ENCODE assay signal across 8 mouse cellular contexts in genomic region chr6:112274261-112275055, GRCm38 (mm10). TPM values are rescaled to one million over a fixed set of nuclear protein-coding genes. Genes with fewer than 3 reads are reported as not detected.
DNase-seq lines count a peak whose midpoint lies in the region; ATAC-seq and TF ChIP-seq lines count a peak whose summit lies in the region.

No protein-coding gene starts in this region.

- WGBS in liver, adult 2 months = 33% methylated on average over 9 of the region's 9 CpGs
- 38% methylated on average over 9 of the region's 9 CpGs for WGBS in liver, embryonic 11.5 days
- 19% methylated on average over 9 of the region's 9 CpGs for WGBS in hindbrain, embryonic 16.5 days
- WGBS in midbrain, embryonic 13.5 days = 31% methylated on average over 9 of the region's 9 CpGs

- 0 out of 2 replicates have a peak overlapping the region, but pooled peaks have one; percentile 17 for H3K9ac ChIP-seq in liver, adult 2 months (ENCODE audit: low read depth, low read length)
- no peak overlapping the region for H3K9ac ChIP-seq in liver, embryonic 11.5 days (ENCODE audit: low read depth, low read length)
- no peak overlapping the region for H3K9ac ChIP-seq in hindbrain, embryonic 16.5 days (ENCODE audit: low read depth, low read length)
- no peak overlapping the region for H3K9ac ChIP-seq in midbrain, embryonic 13.5 days (replicated peaks)

- no peaks in the 10 kb centered on the region; the same call in 1 of the 2 replicates for H3K4me1 ChIP-seq in liver, adult 2 months (ENCODE audit: control insufficient read depth, insufficient read depth, low read length)
- H3K4me1 ChIP-seq in liver, embryonic 11.5 days (replicated peaks; ENCODE audit: control insufficient read depth, insufficient read depth, low read length) = no peaks in the 10 kb centered on the region
- H3K4me1 ChIP-seq in hindbrain, embryonic 16.5 days (ENCODE audit: control insufficient read depth, insufficient read depth, low read depth, low read length) = peaks cover 12% of the 10 kb centered on the region
- peaks cover 24% of the 10 kb centered on the region for H3K4me1 ChIP-seq in midbrain, embryonic 13.5 days (replicated peaks)

- H3K9me3 ChIP-seq in liver, embryonic 11.5 days (ENCODE audit: control insufficient read depth, low read length) = no peaks in the 10 kb centered on the region
- H3K9me3 ChIP-seq in hindbrain, embryonic 16.5 days (ENCODE audit: control insufficient read depth, low read length) = no peaks in the 10 kb centered on the region
- H3K9me3 ChIP-seq in midbrain, embryonic 13.5 days = no peaks in the 10 kb centered on the region

- H3K79me2 ChIP-seq in liver, adult 2 months (ENCODE audit: control insufficient read depth, insufficient read depth, low read length) = no peaks in the 10 kb centered on the region

- peak; percentile 45 for DNase-seq in liver, adult 2 months (ENCODE audit: extremely low read depth, low read depth, low spot score)
- no peak for DNase-seq in liver, embryonic 11.5 days (ENCODE audit: low spot score)
- peak; percentile 16 for DNase-seq in embryo, embryonic 11.5 days (ENCODE audit: low read depth, low spot score)
- DNase-seq in gastrocnemius, postnatal 25 days = peak; percentile 74
- DNase-seq in left cerebral cortex, postnatal 36 days (ENCODE audit: low spot score in 2 of 2) = peak; percentile 32 to 37
- peak; percentile 11 to 27 for DNase-seq in spleen, postnatal 14 days (ENCODE audit: low spot score in 2 of 2)

- no peak overlapping the region for H3K27ac ChIP-seq in liver, adult 2 months (replicated peaks; ENCODE audit: insufficient read depth, low read depth, low read length)
- no peak overlapping the region for H3K27ac ChIP-seq in liver, embryonic 11.5 days (ENCODE audit: low read depth, low read length)
- H3K27ac ChIP-seq in hindbrain, embryonic 16.5 days (ENCODE audit: low read depth, low read length) = no peak overlapping the region
- peak overlapping the region; percentile 63 for H3K27ac ChIP-seq in midbrain, embryonic 13.5 days

- no peaks in the 10 kb centered on the region for H3K36me3 ChIP-seq in liver, adult 2 months (ENCODE audit: control insufficient read depth, insufficient read depth, low read length)
- H3K36me3 ChIP-seq in liver, embryonic 11.5 days (ENCODE audit: control insufficient read depth, insufficient read depth, low read length) = no peaks in the 10 kb centered on the region
- H3K36me3 ChIP-seq in hindbrain, embryonic 16.5 days (ENCODE audit: control insufficient read depth, insufficient read depth, low read length) = no peaks in the 10 kb centered on the region
- no peaks in the 10 kb centered on the region for H3K36me3 ChIP-seq in midbrain, embryonic 13.5 days

- no peak for TF ChIP-seq POLR2A in liver, adult 2 months (IDR thresholded peaks at IDR 0.05; ENCODE audit: extremely low read depth, insufficient read depth, low read length)

- H3K4me3 ChIP-seq in liver, adult 2 months (ENCODE audit: insufficient read depth, low read depth, low read length) = no peak overlapping the region; the same call in 1 of the 2 replicates
- no peak overlapping the region for H3K4me3 ChIP-seq in liver, embryonic 11.5 days (ENCODE audit: low read depth, low read length)
- H3K4me3 ChIP-seq in hindbrain, embryonic 16.5 days (ENCODE audit: low read length) = peak overlapping the region; percentile 42
- H3K4me3 ChIP-seq in midbrain, embryonic 13.5 days (replicated peaks) = peak overlapping the region; percentile 34

- no peaks in the 10 kb centered on the region for H3K27me3 ChIP-seq in liver, adult 2 months (ENCODE audit: control insufficient read depth, insufficient read depth, low read length)
- peaks cover 18% of the 10 kb centered on the region for H3K27me3 ChIP-seq in liver, embryonic 11.5 days (replicated peaks; ENCODE audit: control insufficient read depth, insufficient read depth, low read length)
- H3K27me3 ChIP-seq in hindbrain, embryonic 16.5 days (replicated peaks; ENCODE audit: control insufficient read depth, insufficient read depth, low read length) = no peaks in the 10 kb centered on the region
- 0 out of 2 replicates have a peak, but pooled peaks cover 5% of the 10 kb centered on the region for H3K27me3 ChIP-seq in midbrain, embryonic 13.5 days

- no peak overlapping the region for H3K4me2 ChIP-seq in liver, embryonic 11.5 days
- H3K4me2 ChIP-seq in hindbrain, embryonic 16.5 days (ENCODE audit: low read length) = peak overlapping the region; percentile 80
- H3K4me2 ChIP-seq in midbrain, embryonic 13.5 days (replicated peaks) = peak overlapping the region; percentile 59

- intact Hi-C loops in left cerebral cortex, postnatal 36 days (cut with DNase I) = no loop called here

- ATAC-seq in liver, embryonic 11.5 days (replicated peaks; ENCODE audit: low FRiP score) = no peak
- ATAC-seq in hindbrain, embryonic 16.5 days = peak; percentile 88
- ATAC-seq in midbrain, embryonic 13.5 days = peak; percentile 87

- TF ChIP-seq CTCF in liver, adult 2 months (IDR thresholded peaks at IDR 0.05; ENCODE audit: low read depth, low read length) = no peak

RNA-seq across cellular contexts. Expression of gene Lmcd1, which starts 0.9 kb away (rescaled TPM):
- 0.28 and 0.34 TPM in 2 replicates for total RNA-seq in liver, adult 2 months (2014; rRNA removed)
- polyA plus RNA-seq in liver, adult 2 months (2012; rRNA removed) = 0.33 and 0.42 TPM in 2 replicates
- polyA plus RNA-seq in liver, embryonic 11.5 days (2014; fragmentation: Nextera tagmentation; extraction: Ambion mirVana) = 1.2 and 1.5 TPM in 2 replicates
- total RNA-seq in gastrocnemius, postnatal 25 days (2021) = 100 to 1,000 TPM in 1 of 2 experiments, 10 to 100 TPM in 1; 98.2 to 394 TPM
- 10.3 and 13.4 TPM in 2 replicates for polyA plus RNA-seq in hindbrain, embryonic 16.5 days (2015; fragmentation: Nextera tagmentation; extraction: Ambion mirVana)
- total RNA-seq in left cerebral cortex, postnatal 36 days (2021) = 10 to 100 TPM in 1 of 2 experiments, 1 to 10 TPM in 1; 9.4 to 11.6 TPM
- polyA plus RNA-seq in midbrain, embryonic 13.5 days (2015; fragmentation: Nextera tagmentation; extraction: Ambion mirVana) = 12.3 and 17.5 TPM in 2 replicates

Comparison
In these comparisons a context has a peak if more than half of its experiments do, and no peak if none do; other contexts are left out.
1. H3K4me3 ChIP-seq: peak in hindbrain, embryonic 16.5 days (single experiment) and midbrain, embryonic 13.5 days (single experiment); none in liver, adult 2 months (single experiment) and liver, embryonic 11.5 days (single experiment).